Mouse (Mus musculus): ENCODE measurements around the gene Efna4. TPM values are rescaled to one million over a fixed set of nuclear protein-coding genes. Genes with fewer than 3 reads are reported as not detected.
A peak's percentile ranks its signal among the peaks of the same experiment; 100 is the strongest.

Efna4 gene
- polyA plus RNA-seq, 1 experiment from 2014 or later: 6.7 TPM

DNA sequence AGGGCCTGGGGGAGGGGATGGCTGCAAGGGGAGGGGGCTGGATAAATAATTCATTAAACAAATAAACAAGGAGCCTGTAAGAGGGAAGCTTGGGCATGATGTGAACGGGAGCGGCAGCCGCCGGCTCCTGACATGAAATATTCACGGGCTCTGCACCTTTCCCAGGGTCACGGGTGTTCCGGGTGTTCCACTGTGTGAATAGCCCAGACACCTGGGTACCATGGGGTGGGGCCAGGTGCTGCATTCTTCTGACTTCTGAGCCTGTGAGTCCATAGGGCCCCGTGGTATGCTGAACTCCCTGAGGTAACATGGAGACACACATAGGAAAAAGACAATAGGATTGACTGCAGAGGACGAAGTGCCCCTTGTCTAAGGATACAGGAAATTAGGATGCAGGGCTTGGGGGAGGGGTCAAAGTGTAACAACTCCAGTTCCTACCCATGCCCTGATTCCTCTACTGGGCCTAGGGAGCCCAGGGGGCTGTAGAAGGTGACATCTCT, 10.4 kb downstream of the Efna4 start:
- H3K4me3 ChIP-seq (ENCODE audit: control insufficient read depth in 1 of 2, insufficient read depth in 1 of 2, low read depth in 1 of 2, low read length in 2 of 2): no peak overlapping the region
- H3K4me1 ChIP-seq (ENCODE audit: control insufficient read depth in 2 of 2, insufficient read depth in 2 of 2, low read length in 2 of 2): peaks cover 5 to 11% of the 10 kb centered on the region in 2 experiments; a peak in 2 of 4 replicates
- WGBS: 56% methylated on average over 9 of the region's 9 CpGs
- H3K27ac ChIP-seq (replicated peaks in 1 of 2; ENCODE audit: control insufficient read depth in 1 of 2, insufficient read depth in 1 of 2, low read depth in 2 of 2, low read length in 2 of 2): no peak overlapping the region
- ATAC-seq (ENCODE audit: insufficient number of reproducible peaks, insufficient read depth, low FRiP score, low read depth): no peak
- no peaks in the 10 kb centered on the region for H3K9me3 ChIP-seq (ENCODE audit: control insufficient read depth, low read length)
- peaks cover 13% of the 10 kb centered on the region for H3K27me3 ChIP-seq (ENCODE audit: control insufficient read depth, insufficient read depth, low read length)
- no peak overlapping the region for H3K9ac ChIP-seq (ENCODE audit: low read length)
- H3K36me3 ChIP-seq (ENCODE audit: control insufficient read depth, insufficient read depth, low read length): no peaks in the 10 kb centered on the region
- no peak overlapping the region for H3K4me2 ChIP-seq (ENCODE audit: low read length)

DNA sequence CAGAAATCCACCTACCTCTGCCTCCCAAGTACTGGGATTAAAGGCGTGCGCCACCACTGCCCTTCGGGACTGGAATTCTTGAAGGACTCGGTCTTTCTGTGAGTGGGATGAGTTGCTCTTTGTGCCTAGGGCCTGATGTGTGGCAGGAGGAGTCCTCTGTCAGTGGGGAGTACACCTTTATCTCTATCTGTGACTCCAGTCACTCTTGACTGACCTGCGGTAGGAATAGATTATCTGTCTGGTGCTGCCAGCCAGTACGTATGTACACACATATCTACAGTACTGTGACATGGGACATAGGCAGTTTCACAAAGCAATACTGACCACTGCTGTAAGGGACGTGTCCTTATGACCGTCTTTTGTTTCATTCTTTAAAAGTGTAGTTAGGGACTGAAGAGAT, 11.9 kb downstream of the Efna4 start:
- H3K27ac ChIP-seq (replicated peaks in 1 of 2; ENCODE audit: control insufficient read depth in 1 of 2, insufficient read depth in 1 of 2, low read depth in 2 of 2, low read length in 2 of 2): no peak overlapping the region
- no peak overlapping the region for H3K4me2 ChIP-seq (ENCODE audit: low read length)
- peaks cover 12 to 26% of the 10 kb centered on the region in 2 experiments; a peak in 3 of 4 replicates for H3K4me1 ChIP-seq (ENCODE audit: control insufficient read depth in 2 of 2, insufficient read depth in 2 of 2, low read length in 2 of 2)
- H3K9me3 ChIP-seq (ENCODE audit: control insufficient read depth, low read length): no peaks in the 10 kb centered on the region
- H3K9ac ChIP-seq (ENCODE audit: low read length): no peak overlapping the region
- WGBS: 83% methylated on average over 8 of the region's 8 CpGs
- H3K4me3 ChIP-seq (ENCODE audit: control insufficient read depth in 1 of 2, insufficient read depth in 1 of 2, low read depth in 1 of 2, low read length in 2 of 2): no peak overlapping the region
- peaks cover 29% of the 10 kb centered on the region for H3K27me3 ChIP-seq (ENCODE audit: control insufficient read depth, insufficient read depth, low read length)
- no peak for ATAC-seq (ENCODE audit: insufficient number of reproducible peaks, insufficient read depth, low FRiP score, low read depth)
- H3K36me3 ChIP-seq (ENCODE audit: control insufficient read depth, insufficient read depth, low read length): no peaks in the 10 kb centered on the region

DNA sequence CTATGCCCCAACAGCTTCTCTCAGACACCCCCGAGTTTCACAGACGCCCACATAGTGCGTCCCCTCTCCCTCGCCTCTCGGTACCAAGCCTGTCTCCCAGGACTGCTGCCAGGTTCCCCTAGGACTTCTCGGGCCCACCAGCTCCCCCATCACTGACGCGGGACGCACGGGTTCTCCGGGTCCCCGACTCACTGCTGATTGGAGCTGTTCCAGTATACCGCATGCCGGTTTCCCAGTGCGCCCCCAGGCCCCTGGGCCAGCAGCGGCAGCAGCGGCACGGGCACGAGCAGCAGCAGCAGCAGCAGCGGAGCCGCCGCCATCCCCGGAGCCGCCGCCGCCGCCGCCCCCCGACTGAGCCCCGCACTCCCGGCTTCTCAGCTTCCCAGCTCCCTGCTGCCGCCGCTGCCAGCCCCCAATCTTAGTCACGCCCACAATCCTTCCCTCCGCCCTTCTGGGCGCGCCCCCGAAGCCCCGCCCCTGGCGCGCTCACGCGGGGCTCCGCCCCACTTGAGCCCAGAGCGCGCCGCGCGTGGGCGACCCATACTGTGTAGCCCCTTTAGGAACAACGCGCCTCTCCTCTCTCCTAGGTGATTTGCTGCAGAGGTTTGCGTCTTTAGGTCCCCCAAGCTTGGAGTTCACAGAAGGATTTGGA, 15.2 kb downstream of the Efna4 start, which contains the start of gene Efna3:
Efna3 (minus strand) TSS at position 452 of the 652 bp plus-strand sequence.
- Histone ChIP-seq H3K9ac (ENCODE audit: low read length) (peak within 1 kb of the TSS; percentile 62), H3K4me2 (ENCODE audit: low read length) (peak within 1 kb of the TSS; percentile 99), H3K9me3 (ENCODE audit: control insufficient read depth, low read length) (no peaks in the 10 kb centered on the region), H3K4me3 (ENCODE audit: control insufficient read depth in 1 of 2, insufficient read depth in 1 of 2, low read depth in 1 of 2, low read length in 2 of 2) (peak within 1 kb of the TSS; percentile 51 to 56), H3K27ac (replicated peaks in 1 of 2; ENCODE audit: control insufficient read depth in 1 of 2, insufficient read depth in 1 of 2, low read depth in 2 of 2, low read length in 2 of 2) (no peak within 1 kb of the TSS), H3K36me3 (ENCODE audit: control insufficient read depth, insufficient read depth, low read length) (no peaks in the 10 kb centered on the region), H3K4me1 (ENCODE audit: control insufficient read depth in 2 of 2, insufficient read depth in 2 of 2, low read length in 2 of 2) (peaks cover 21 to 39% of the 10 kb centered on the region in 2 experiments; a peak in 3 of 4 replicates), H3K27me3 (ENCODE audit: control insufficient read depth, insufficient read depth, low read length) (peaks cover 59% of the 10 kb centered on the region)
- WGBS: under 1% methylated on average over 44 of the region's 53 CpGs
- peak; percentile 19; the same call in 1 of the 2 replicates for ATAC-seq (ENCODE audit: insufficient number of reproducible peaks, insufficient read depth, low FRiP score, low read depth)

DNA sequence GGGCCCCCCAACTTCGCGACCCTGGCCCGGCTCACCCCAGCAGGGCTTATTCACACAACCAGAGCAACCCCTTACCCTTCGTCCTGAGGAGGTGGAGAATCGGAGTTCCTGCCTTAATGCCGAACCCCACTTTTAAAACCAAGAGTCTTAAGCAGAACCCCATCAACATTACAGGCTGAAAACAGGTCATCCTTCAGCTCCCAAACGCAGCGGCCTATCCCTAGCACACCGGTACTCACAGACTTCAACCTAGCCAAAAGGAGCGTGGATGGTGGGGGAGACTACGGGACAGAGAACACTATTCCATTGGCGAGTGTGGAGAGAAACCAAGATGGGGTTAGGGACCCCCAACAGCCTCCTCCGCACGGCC, 15.7 kb downstream of the Efna4 start:
- H3K9ac ChIP-seq (ENCODE audit: low read length): peak overlapping the region; percentile 62
- H3K4me3 ChIP-seq (ENCODE audit: control insufficient read depth in 1 of 2, insufficient read depth in 1 of 2, low read depth in 1 of 2, low read length in 2 of 2): peak overlapping the region; percentile 51 to 56
- H3K36me3 ChIP-seq (ENCODE audit: control insufficient read depth, insufficient read depth, low read length): no peaks in the 10 kb centered on the region
- peak overlapping the region; percentile 99 for H3K4me2 ChIP-seq (ENCODE audit: low read length)
- no peak overlapping the region for H3K27ac ChIP-seq (replicated peaks in 1 of 2; ENCODE audit: control insufficient read depth in 1 of 2, insufficient read depth in 1 of 2, low read depth in 2 of 2, low read length in 2 of 2)
- no peaks in the 10 kb centered on the region for H3K9me3 ChIP-seq (ENCODE audit: control insufficient read depth, low read length)
- peaks cover 61% of the 10 kb centered on the region for H3K27me3 ChIP-seq (ENCODE audit: control insufficient read depth, insufficient read depth, low read length)
- 1% methylated on average over 14 of the region's 14 CpGs for WGBS
- H3K4me1 ChIP-seq (ENCODE audit: control insufficient read depth in 2 of 2, insufficient read depth in 2 of 2, low read length in 2 of 2): peaks cover 23 to 39% of the 10 kb centered on the region in 2 experiments; a peak in 3 of 4 replicates
- ATAC-seq (ENCODE audit: insufficient number of reproducible peaks, insufficient read depth, low FRiP score, low read depth): no peak

DNA sequence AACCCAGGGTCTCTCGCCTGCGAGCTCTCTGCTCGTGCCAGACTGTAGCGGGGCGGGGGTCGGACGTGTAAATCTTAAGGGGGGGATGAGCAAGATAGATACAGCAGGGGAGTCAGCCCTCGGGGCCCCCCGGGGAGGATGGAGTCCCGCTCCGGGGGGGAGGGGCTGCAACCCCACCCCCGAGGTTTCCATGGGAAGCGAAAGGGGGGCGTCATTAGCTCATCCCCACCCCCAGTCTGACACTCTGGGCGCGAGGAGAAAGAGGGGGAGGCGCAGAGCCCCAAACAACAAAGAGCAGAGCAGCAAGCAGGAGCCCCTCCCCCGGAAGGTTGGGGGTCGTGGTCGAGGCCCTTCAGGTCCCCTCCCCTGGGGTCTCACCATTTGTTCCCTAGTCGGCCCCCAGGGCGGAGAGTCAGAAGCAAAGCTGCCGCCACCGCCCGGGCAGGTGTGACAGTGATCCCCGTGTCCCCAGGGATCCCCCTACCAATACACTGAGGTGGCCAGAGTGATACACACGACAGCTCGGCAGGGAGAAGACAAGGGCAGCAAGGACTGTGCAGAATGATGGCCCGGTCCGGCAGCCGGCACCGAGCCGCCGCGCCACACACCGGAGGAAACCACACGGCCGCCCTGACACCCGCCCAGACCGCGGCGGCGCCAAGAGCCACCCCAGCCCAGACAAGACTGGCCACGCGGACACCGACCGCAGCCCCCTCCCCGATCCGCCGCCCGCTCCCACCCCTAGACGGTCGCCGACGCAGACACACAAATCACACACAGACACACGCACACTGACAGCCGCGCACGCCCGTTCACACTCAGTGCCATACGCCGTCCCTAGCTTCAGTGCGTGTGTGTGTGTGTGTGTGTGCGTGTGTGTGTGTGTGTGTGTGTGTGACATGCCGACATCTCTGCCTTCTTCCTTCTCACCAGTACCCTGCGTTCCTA, 16.4 kb downstream of the Efna4 start:
- peak overlapping the region; percentile 62 for H3K9ac ChIP-seq (ENCODE audit: low read length)
- H3K4me2 ChIP-seq (ENCODE audit: low read length): peak overlapping the region; percentile 99
- H3K9me3 ChIP-seq (ENCODE audit: control insufficient read depth, low read length): no peaks in the 10 kb centered on the region
- no peaks in the 10 kb centered on the region for H3K36me3 ChIP-seq (ENCODE audit: control insufficient read depth, insufficient read depth, low read length)
- under 1% methylated on average over 59 of the region's 66 CpGs for WGBS
- no peak for ATAC-seq (ENCODE audit: insufficient number of reproducible peaks, insufficient read depth, low FRiP score, low read depth)
- H3K27me3 ChIP-seq (ENCODE audit: control insufficient read depth, insufficient read depth, low read length): peaks cover 62% of the 10 kb centered on the region
- peaks cover 26 to 42% of the 10 kb centered on the region in 2 experiments; a peak in 3 of 4 replicates for H3K4me1 ChIP-seq (ENCODE audit: control insufficient read depth in 2 of 2, insufficient read depth in 2 of 2, low read length in 2 of 2)
- H3K4me3 ChIP-seq (ENCODE audit: control insufficient read depth in 1 of 2, insufficient read depth in 1 of 2, low read depth in 1 of 2, low read length in 2 of 2): peak overlapping the region; percentile 51 to 56
- H3K27ac ChIP-seq (replicated peaks in 1 of 2; ENCODE audit: control insufficient read depth in 1 of 2, insufficient read depth in 1 of 2, low read depth in 2 of 2, low read length in 2 of 2): no peak overlapping the region

DNA sequence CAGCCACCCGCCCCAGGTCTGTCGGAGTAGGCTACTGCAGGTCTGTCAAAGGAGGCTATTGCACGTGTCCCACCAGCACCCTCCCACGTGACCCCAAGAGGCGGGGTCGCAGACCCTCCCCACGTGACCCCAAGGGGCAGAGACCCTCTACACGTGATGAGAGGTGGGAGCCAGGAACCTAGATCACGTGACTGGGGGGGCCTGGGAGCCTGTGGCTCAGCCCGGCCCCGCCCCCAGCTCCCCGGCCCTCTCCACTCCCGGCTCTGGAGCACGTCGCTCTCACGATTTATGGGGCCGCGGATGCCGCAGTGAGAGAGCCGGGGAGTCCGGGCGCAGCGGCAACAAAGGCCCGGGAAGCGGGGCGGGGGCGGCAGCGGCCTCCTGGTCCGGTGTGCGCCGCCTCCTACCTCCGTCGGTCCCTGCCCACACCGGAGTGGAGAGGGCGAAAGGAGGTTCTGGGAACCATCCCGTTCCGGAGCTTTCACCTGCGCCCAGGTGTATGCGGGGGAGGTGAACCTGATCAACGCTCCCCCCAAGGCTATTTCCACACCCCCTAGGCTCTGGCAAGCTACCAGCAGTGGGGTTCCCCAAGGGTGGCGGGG, 17.1 kb downstream of the Efna4 start:
- Histone ChIP-seq H3K36me3 (ENCODE audit: control insufficient read depth, insufficient read depth, low read length) (no peaks in the 10 kb centered on the region), H3K9ac (ENCODE audit: low read length) (peak overlapping the region; percentile 62; the same call in 1 of the 2 replicates), H3K4me1 (ENCODE audit: control insufficient read depth in 2 of 2, insufficient read depth in 2 of 2, low read length in 2 of 2) (peaks cover 29 to 50% of the 10 kb centered on the region in 2 experiments; a peak in 3 of 4 replicates), H3K9me3 (ENCODE audit: control insufficient read depth, low read length) (no peaks in the 10 kb centered on the region), H3K4me2 (ENCODE audit: low read length) (peak overlapping the region; percentile 99), H3K27ac (replicated peaks in 1 of 2; ENCODE audit: control insufficient read depth in 1 of 2, insufficient read depth in 1 of 2, low read depth in 2 of 2, low read length in 2 of 2) (no peak overlapping the region), H3K4me3 (ENCODE audit: control insufficient read depth in 1 of 2, insufficient read depth in 1 of 2, low read depth in 1 of 2, low read length in 2 of 2) (peak overlapping the region; percentile 51 to 56), H3K27me3 (ENCODE audit: control insufficient read depth, insufficient read depth, low read length) (peaks cover 62% of the 10 kb centered on the region)
- under 1% methylated on average over 41 of the region's 41 CpGs for WGBS
- no peak for ATAC-seq (ENCODE audit: insufficient number of reproducible peaks, insufficient read depth, low FRiP score, low read depth)

Data from heart, embryonic 14.5 days (tissue).